Mouse (Mus musculus): ENCODE data around the gene Slc25a31. TPM values are rescaled to one million over a fixed set of nuclear protein-coding genes. Genes with fewer than 3 reads are reported as not detected.

Slc25a31 gene
- polyA plus RNA-seq, 1 experiment from 2014 or later: 0.65 TPM

- under 1% methylated on average over 33 of the region's 93 CpGs for WGBS
- no peaks in the 10 kb centered on the region for H3K36me3 ChIP-seq (ENCODE audit: control insufficient read depth, insufficient read depth, low read length)
- H3K27ac ChIP-seq (replicated peaks; ENCODE audit: low read depth, low read length): peak overlapping the region; percentile 68
These were observed 36.4 kb downstream of the Slc25a31 start for GRCm38 (mm10) chr3:40744836-40745660.

GRCm38 (mm10) chr3:40745661-40746547 lies 37.2 kb downstream of the Slc25a31 start:
- 5% methylated on average over 21 of the region's 37 CpGs for WGBS
- H3K4me2 ChIP-seq (ENCODE audit: low read depth, low read length): peak overlapping the region; percentile 94
- H3K9ac ChIP-seq (ENCODE audit: low read depth, low read length): peak overlapping the region; percentile 72
- H3K27me3 ChIP-seq (replicated peaks; ENCODE audit: control insufficient read depth, insufficient read depth, low read length): peaks cover 8% of the 10 kb centered on the region; the same call in 1 of the 2 replicates
- no peaks in the 10 kb centered on the region for H3K9me3 ChIP-seq (ENCODE audit: control insufficient read depth, low read length)
- H3K27ac ChIP-seq (replicated peaks; ENCODE audit: low read depth, low read length): peak overlapping the region; percentile 68
- ATAC-seq (ENCODE audit: low read depth) (no peak), DNase-seq (ENCODE audit: low spot score) (peak; percentile 53)
- no peaks in the 10 kb centered on the region for H3K36me3 ChIP-seq (ENCODE audit: control insufficient read depth, insufficient read depth, low read length)
- peak overlapping the region; percentile 71 for H3K4me3 ChIP-seq (ENCODE audit: low read depth, low read length)
- peaks cover 11% of the 10 kb centered on the region for H3K4me1 ChIP-seq (ENCODE audit: control insufficient read depth, insufficient read depth, low read length)

More at GRCm38 (mm10) chr3:40744836-40745660, 36.4 kb downstream of the Slc25a31 start:
- H3K9ac ChIP-seq (ENCODE audit: low read depth, low read length): peak overlapping the region; percentile 72
- H3K4me3 ChIP-seq (ENCODE audit: low read depth, low read length): peak overlapping the region; percentile 71
- peaks cover 8% of the 10 kb centered on the region; the same call in 1 of the 2 replicates for H3K27me3 ChIP-seq (replicated peaks; ENCODE audit: control insufficient read depth, insufficient read depth, low read length)
- peaks cover 11% of the 10 kb centered on the region for H3K4me1 ChIP-seq (ENCODE audit: control insufficient read depth, insufficient read depth, low read length)
- ATAC-seq (ENCODE audit: low read depth) (peak; percentile 96), DNase-seq (ENCODE audit: low spot score) (peak; percentile 93)
- H3K4me2 ChIP-seq (ENCODE audit: low read depth, low read length): peak overlapping the region; percentile 94
- no peaks in the 10 kb centered on the region for H3K9me3 ChIP-seq (ENCODE audit: control insufficient read depth, low read length)

- no peaks in the 10 kb centered on the region for H3K27me3 ChIP-seq (replicated peaks; ENCODE audit: control insufficient read depth, insufficient read depth, low read length)
- no peak overlapping the region for H3K27ac ChIP-seq (replicated peaks; ENCODE audit: low read depth, low read length)
- no peak for DNase-seq (ENCODE audit: low spot score)
- H3K4me3 ChIP-seq (ENCODE audit: low read depth, low read length): no peak overlapping the region
- H3K9me3 ChIP-seq (ENCODE audit: control insufficient read depth, low read length): no peaks in the 10 kb centered on the region
- no peaks in the 10 kb centered on the region for H3K4me1 ChIP-seq (ENCODE audit: control insufficient read depth, insufficient read depth, low read length)
- no peaks in the 10 kb centered on the region for H3K36me3 ChIP-seq (ENCODE audit: control insufficient read depth, insufficient read depth, low read length)
- H3K9ac ChIP-seq (ENCODE audit: low read depth, low read length): no peak overlapping the region
- no peak overlapping the region for H3K4me2 ChIP-seq (ENCODE audit: low read depth, low read length)
- 76% methylated on average over 3 of the region's 3 CpGs for WGBS
- ATAC-seq (ENCODE audit: low read depth): no peak
These were observed 52.1 kb downstream of the Slc25a31 start for GRCm38 (mm10) chr3:40760746-40761145.

GRCm38 (mm10) chr3:40761312-40761711 lies 52.7 kb downstream of the Slc25a31 start:
- DNase-seq (ENCODE audit: low spot score) (no peak), ATAC-seq (ENCODE audit: low read depth) (no peak)
- Histone ChIP-seq H3K36me3 (ENCODE audit: control insufficient read depth, insufficient read depth, low read length) (no peaks in the 10 kb centered on the region), H3K27me3 (replicated peaks; ENCODE audit: control insufficient read depth, insufficient read depth, low read length) (no peaks in the 10 kb centered on the region), H3K9me3 (ENCODE audit: control insufficient read depth, low read length) (no peaks in the 10 kb centered on the region), H3K4me1 (ENCODE audit: control insufficient read depth, insufficient read depth, low read length) (no peaks in the 10 kb centered on the region), H3K27ac (replicated peaks; ENCODE audit: low read depth, low read length) (no peak overlapping the region), H3K4me2 (ENCODE audit: low read depth, low read length) (no peak overlapping the region), H3K9ac (ENCODE audit: low read depth, low read length) (no peak overlapping the region), H3K4me3 (ENCODE audit: low read depth, low read length) (no peak overlapping the region)
- whole genome bisulfite sequencing: 83% methylated on average over 2 of the region's 2 CpGs

Other genes with a start within 250 kb of the Slc25a31 start
- gene Intu, start 177.6 kb upstream of the Slc25a31 start, polyA plus RNA-seq (2014; fragmentation: Nextera tagmentation; extraction: Ambion mirVana): 3.8 and 4.0 TPM in 2 replicates
- 16.4 and 23.9 TPM in 2 replicates for gene Hspa4l, start 35.6 kb downstream of the Slc25a31 start, polyA plus RNA-seq (2014; fragmentation: Nextera tagmentation; extraction: Ambion mirVana)
- gene Plk4, start 91.2 kb downstream of the Slc25a31 start, polyA plus RNA-seq (2014; fragmentation: Nextera tagmentation; extraction: Ambion mirVana): 48.9 and 49.2 TPM in 2 replicates
- 7.7 and 8.1 TPM in 2 replicates for gene Mfsd8, start 138.0 kb downstream of the Slc25a31 start, polyA plus RNA-seq (2014; fragmentation: Nextera tagmentation; extraction: Ambion mirVana)
- gene Abhd18, start 138.1 kb downstream of the Slc25a31 start, polyA plus RNA-seq (2014; fragmentation: Nextera tagmentation; extraction: Ambion mirVana): 6.3 and 7.0 TPM in 2 replicates
- 0.30 TPM in 1 of 2 replicates, not detected in the other for gene 1700034I23Rik, start 193.7 kb downstream of the Slc25a31 start, polyA plus RNA-seq (2014; fragmentation: Nextera tagmentation; extraction: Ambion mirVana)
- 3.1 and 5.9 TPM in 2 replicates for gene Larp1b, start 241.0 kb downstream of the Slc25a31 start, polyA plus RNA-seq (2014; fragmentation: Nextera tagmentation; extraction: Ambion mirVana)

All from embryonic facial prominence, embryonic 14.5 days (tissue).